Mouse (Mus musculus): Measurements from ENCODE around the gene Nxn. TPM values are rescaled to one million over a fixed set of nuclear protein-coding genes. Genes with fewer than 3 reads are reported as not detected.

The Nxn gene
- polyA plus RNA-seq, 1 experiment from 2014 or later, result 36.0 TPM

GRCm38 (mm10) chr11:76312805-76313204 lies 86.1 kb downstream of the Nxn start:
- Histone ChIP-seq H3K4me3 (replicated peaks; ENCODE audit: low read length) (no peak overlapping the region), H3K4me1 (replicated peaks; ENCODE audit: control insufficient read depth, insufficient read depth, low read length) (peaks cover 16% of the 10 kb centered on the region; the same call in 1 of the 2 replicates), H3K36me3 (replicated peaks; ENCODE audit: control insufficient read depth, insufficient read depth) (no peaks in the 10 kb centered on the region), H3K27ac (no peak overlapping the region), H3K27me3 (ENCODE audit: control insufficient read depth, insufficient read depth, low read length) (no peaks in the 10 kb centered on the region), H3K4me2 (replicated peaks) (no peak overlapping the region), H3K9ac (no peak overlapping the region), H3K9me3 (ENCODE audit: control insufficient read depth, low read length) (no peaks in the 10 kb centered on the region)
- WGBS, result 84% methylated on average over 4 of the region's 4 CpGs
- ATAC-seq (ENCODE audit: low FRiP score), result no peak
- DNase-seq (ENCODE audit: low spot score), result no peak

DNA sequence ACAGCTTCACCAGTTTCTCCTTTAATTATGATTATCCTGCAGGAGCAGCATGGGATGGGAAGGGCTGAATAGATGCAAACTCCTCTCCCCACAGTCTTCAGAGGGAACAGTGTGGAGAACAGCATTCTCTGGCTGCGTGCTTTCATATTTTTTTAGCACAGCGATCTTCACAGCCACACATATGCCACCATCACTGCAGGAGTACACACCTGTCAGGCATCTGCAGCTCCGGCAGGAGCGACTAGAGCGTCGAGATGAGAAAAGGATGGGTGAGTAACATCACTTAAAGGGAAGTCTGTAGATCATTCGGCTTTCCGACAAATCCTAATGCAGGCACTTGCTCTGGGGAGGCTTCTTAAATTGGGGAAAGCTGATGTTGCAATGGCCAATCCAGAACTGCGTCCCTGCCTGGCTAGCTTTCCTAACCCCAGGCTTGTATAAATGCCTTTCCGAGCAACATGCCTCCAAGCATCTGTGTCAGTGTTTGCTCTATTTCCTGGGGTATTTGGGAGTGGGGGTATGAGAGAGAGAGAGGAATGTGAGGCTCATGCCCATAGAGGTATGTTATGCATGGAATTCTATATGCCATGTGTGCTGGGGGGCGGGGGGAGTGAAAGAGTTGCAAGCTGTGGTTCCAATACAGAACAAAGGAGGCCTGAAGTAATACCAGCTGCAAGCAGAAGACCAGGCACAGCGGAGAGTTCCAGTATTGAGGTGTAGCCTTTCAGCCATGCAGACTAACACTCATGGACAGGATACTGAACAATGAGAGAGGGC lies 87.5 kb downstream of the Nxn start:
- no peak for ATAC-seq (ENCODE audit: low FRiP score)
- Histone ChIP-seq H3K4me2 (replicated peaks) (no peak overlapping the region), H3K27me3 (ENCODE audit: control insufficient read depth, insufficient read depth, low read length) (no peaks in the 10 kb centered on the region), H3K27ac (no peak overlapping the region; the same call in 1 of the 2 replicates), H3K9me3 (ENCODE audit: control insufficient read depth, low read length) (no peaks in the 10 kb centered on the region), H3K36me3 (replicated peaks; ENCODE audit: control insufficient read depth, insufficient read depth) (no peaks in the 10 kb centered on the region), H3K4me3 (replicated peaks; ENCODE audit: low read length) (no peak overlapping the region), H3K4me1 (replicated peaks; ENCODE audit: control insufficient read depth, insufficient read depth, low read length) (peaks cover 16% of the 10 kb centered on the region; the same call in 1 of the 2 replicates), H3K9ac (peak overlapping the region; percentile 13; the same call in 1 of the 2 replicates)
- no peak for DNase-seq (ENCODE audit: low spot score)
- 78% methylated on average over 12 of the region's 12 CpGs for WGBS

DNA sequence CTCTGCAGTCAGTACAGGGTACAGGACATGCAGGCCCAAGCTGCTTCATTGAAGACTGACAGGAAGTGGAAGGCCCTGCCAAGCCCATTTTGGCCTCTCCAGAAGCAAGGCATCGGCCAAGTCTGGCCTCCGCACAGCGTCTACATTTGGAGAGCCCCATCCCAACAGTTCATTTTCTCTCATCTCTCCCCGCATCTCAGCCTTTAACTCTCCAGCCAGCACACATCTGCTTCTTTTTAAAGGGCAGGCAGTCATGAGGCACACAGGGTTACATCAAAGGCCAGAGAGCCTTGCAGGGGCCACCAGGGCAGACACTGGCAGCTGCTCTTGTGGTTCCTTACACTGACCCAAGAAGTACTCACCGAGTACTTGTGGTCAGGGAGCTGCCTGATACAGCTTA lies 89.1 kb downstream of the Nxn start:
- no peak for DNase-seq (ENCODE audit: low spot score)
- no peak overlapping the region for H3K27ac ChIP-seq

GRCm38 (mm10) chr11:76309072-76309471 lies 89.9 kb downstream of the Nxn start:
- no peak overlapping the region for H3K27ac ChIP-seq
- H3K9me3 ChIP-seq (ENCODE audit: control insufficient read depth, low read length), result no peaks in the 10 kb centered on the region
- WGBS, result 54% methylated on average over 6 of the region's 6 CpGs
- H3K4me1 ChIP-seq (replicated peaks; ENCODE audit: control insufficient read depth, insufficient read depth, low read length), result peaks cover 16% of the 10 kb centered on the region; the same call in 1 of the 2 replicates
- ATAC-seq (ENCODE audit: low FRiP score), result no peak
- no peak overlapping the region for H3K9ac ChIP-seq
- H3K4me2 ChIP-seq (replicated peaks), result no peak overlapping the region
- no peaks in the 10 kb centered on the region for H3K27me3 ChIP-seq (ENCODE audit: control insufficient read depth, insufficient read depth, low read length)
- DNase-seq (ENCODE audit: low spot score), result no peak
- no peak overlapping the region for H3K4me3 ChIP-seq (replicated peaks; ENCODE audit: low read length)
- H3K36me3 ChIP-seq (replicated peaks; ENCODE audit: control insufficient read depth, insufficient read depth), result no peaks in the 10 kb centered on the region

More for the DNA sequence above, 89.1 kb downstream of the Nxn start:
- no peaks in the 10 kb centered on the region for H3K36me3 ChIP-seq (replicated peaks; ENCODE audit: control insufficient read depth, insufficient read depth)
- no peaks in the 10 kb centered on the region for H3K27me3 ChIP-seq (ENCODE audit: control insufficient read depth, insufficient read depth, low read length)
- H3K9ac ChIP-seq, result no peak overlapping the region
- peaks cover 16% of the 10 kb centered on the region; the same call in 1 of the 2 replicates for H3K4me1 ChIP-seq (replicated peaks; ENCODE audit: control insufficient read depth, insufficient read depth, low read length)
- 63% methylated on average over 5 of the region's 5 CpGs for WGBS
- no peak overlapping the region for H3K4me3 ChIP-seq (replicated peaks; ENCODE audit: low read length)
- H3K4me2 ChIP-seq (replicated peaks), result no peak overlapping the region
- no peak for ATAC-seq (ENCODE audit: low FRiP score)
- no peaks in the 10 kb centered on the region for H3K9me3 ChIP-seq (ENCODE audit: control insufficient read depth, low read length)

DNA sequence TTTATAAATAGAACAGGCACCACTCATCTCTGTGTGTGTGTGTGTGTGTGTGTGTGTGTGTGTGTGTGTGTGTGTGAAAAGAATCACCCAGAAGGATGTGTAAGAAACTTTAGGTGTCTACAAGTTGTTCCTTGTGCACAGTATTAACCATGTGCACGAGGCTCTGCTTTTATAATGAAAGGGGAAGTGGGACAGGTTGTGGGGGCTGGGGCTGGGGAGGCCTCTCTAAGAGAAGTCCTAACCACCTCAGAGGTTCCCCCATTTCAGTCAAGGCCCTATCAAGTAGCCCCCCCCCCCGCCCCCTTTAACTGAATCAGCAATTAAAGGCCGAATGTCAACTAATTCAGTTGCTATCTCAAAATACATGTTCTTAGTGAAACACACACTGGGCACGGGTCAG lies 92.2 kb downstream of the Nxn start:
- Histone ChIP-seq H3K27me3 (ENCODE audit: control insufficient read depth, insufficient read depth, low read length) (no peaks in the 10 kb centered on the region), H3K27ac (no peak overlapping the region), H3K4me3 (replicated peaks; ENCODE audit: low read length) (no peak overlapping the region), H3K4me2 (replicated peaks) (no peak overlapping the region), H3K36me3 (replicated peaks; ENCODE audit: control insufficient read depth, insufficient read depth) (no peaks in the 10 kb centered on the region), H3K9ac (no peak overlapping the region), H3K9me3 (ENCODE audit: control insufficient read depth, low read length) (no peaks in the 10 kb centered on the region), H3K4me1 (replicated peaks; ENCODE audit: control insufficient read depth, insufficient read depth, low read length) (peaks cover 10% of the 10 kb centered on the region; the same call in 1 of the 2 replicates)
- WGBS, result 62% methylated on average over 4 of the region's 4 CpGs
- ATAC-seq (ENCODE audit: low FRiP score), result no peak
- DNase-seq (ENCODE audit: low spot score), result no peak

DNA sequence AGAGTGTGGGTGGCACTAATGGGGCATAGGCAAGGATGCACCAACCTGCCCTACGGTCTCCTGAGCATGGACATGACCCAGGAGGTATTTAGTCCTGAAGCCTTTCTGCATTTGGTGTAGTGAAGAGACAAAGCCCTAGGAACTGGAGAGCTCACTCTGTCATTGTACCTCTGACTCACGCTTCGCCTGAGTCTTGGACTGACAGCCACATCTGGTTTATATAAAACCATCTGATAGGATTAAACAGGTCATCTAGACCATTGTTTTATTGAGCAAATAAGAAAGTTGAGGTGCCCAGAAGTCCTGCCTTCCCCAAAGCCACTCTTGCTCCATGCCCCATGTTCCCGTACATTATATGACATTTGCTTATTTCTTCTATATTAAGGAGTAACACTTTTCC lies 93.4 kb downstream of the Nxn start:
- H3K4me1 ChIP-seq (replicated peaks; ENCODE audit: control insufficient read depth, insufficient read depth, low read length), result no peaks in the 10 kb centered on the region
- no peak overlapping the region for H3K4me3 ChIP-seq (replicated peaks; ENCODE audit: low read length)
- H3K36me3 ChIP-seq (replicated peaks; ENCODE audit: control insufficient read depth, insufficient read depth), result no peaks in the 10 kb centered on the region
- no peaks in the 10 kb centered on the region for H3K9me3 ChIP-seq (ENCODE audit: control insufficient read depth, low read length)
- DNase-seq (ENCODE audit: low spot score), result no peak
- no peaks in the 10 kb centered on the region for H3K27me3 ChIP-seq (ENCODE audit: control insufficient read depth, insufficient read depth, low read length)
- no peak overlapping the region for H3K27ac ChIP-seq
- H3K9ac ChIP-seq, result no peak overlapping the region
- WGBS, result 84% methylated on average over 4 of the region's 4 CpGs
- no peak for ATAC-seq (ENCODE audit: low FRiP score)
- no peak overlapping the region for H3K4me2 ChIP-seq (replicated peaks)

GRCm38 (mm10) chr11:76303368-76303767 lies 95.6 kb downstream of the Nxn start:
- ATAC-seq (ENCODE audit: low FRiP score) (no peak), DNase-seq (ENCODE audit: low spot score) (no peak)
- Histone ChIP-seq H3K27ac (no peak overlapping the region), H3K27me3 (ENCODE audit: control insufficient read depth, insufficient read depth, low read length) (no peaks in the 10 kb centered on the region), H3K4me1 (replicated peaks; ENCODE audit: control insufficient read depth, insufficient read depth, low read length) (no peaks in the 10 kb centered on the region; the same call in 1 of the 2 replicates), H3K36me3 (replicated peaks; ENCODE audit: control insufficient read depth, insufficient read depth) (no peaks in the 10 kb centered on the region), H3K9me3 (ENCODE audit: control insufficient read depth, low read length) (no peaks in the 10 kb centered on the region), H3K9ac (no peak overlapping the region), H3K4me2 (replicated peaks) (no peak overlapping the region), H3K4me3 (replicated peaks; ENCODE audit: low read length) (no peak overlapping the region)
- WGBS, result 59% methylated on average over 11 of the region's 11 CpGs

DNA sequence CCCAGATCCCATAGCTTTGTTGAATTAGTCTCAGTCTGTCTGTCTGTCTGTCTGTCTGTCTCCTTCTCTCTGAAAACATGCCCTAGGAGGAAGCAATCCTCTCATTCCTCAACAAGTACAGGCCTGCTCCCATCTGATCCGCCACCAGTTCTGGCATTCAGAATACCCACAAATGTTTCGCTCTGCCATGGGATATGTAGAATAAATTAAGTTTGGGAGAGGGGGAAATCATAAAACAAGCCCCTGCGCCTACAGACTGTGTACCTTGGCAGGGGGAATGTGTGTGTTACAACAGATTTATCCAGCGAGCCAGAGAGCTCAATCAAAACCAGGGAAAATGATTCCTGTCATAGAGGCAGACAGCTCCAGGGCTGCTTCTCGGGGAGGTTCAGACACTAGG lies 98.1 kb downstream of the Nxn start:
- H3K9me3 ChIP-seq (ENCODE audit: control insufficient read depth, low read length), result no peaks in the 10 kb centered on the region
- no peak overlapping the region for H3K4me2 ChIP-seq (replicated peaks)
- no peak for ATAC-seq (ENCODE audit: low FRiP score)
- WGBS, result 85% methylated on average over 5 of the region's 5 CpGs
- H3K9ac ChIP-seq, result no peak overlapping the region
- H3K36me3 ChIP-seq (replicated peaks; ENCODE audit: control insufficient read depth, insufficient read depth), result no peaks in the 10 kb centered on the region
- H3K4me3 ChIP-seq (replicated peaks; ENCODE audit: low read length), result no peak overlapping the region
- no peaks in the 10 kb centered on the region; the same call in 1 of the 2 replicates for H3K4me1 ChIP-seq (replicated peaks; ENCODE audit: control insufficient read depth, insufficient read depth, low read length)
- no peaks in the 10 kb centered on the region for H3K27me3 ChIP-seq (ENCODE audit: control insufficient read depth, insufficient read depth, low read length)
- H3K27ac ChIP-seq, result no peak overlapping the region
- no peak for DNase-seq (ENCODE audit: low spot score)

DNA sequence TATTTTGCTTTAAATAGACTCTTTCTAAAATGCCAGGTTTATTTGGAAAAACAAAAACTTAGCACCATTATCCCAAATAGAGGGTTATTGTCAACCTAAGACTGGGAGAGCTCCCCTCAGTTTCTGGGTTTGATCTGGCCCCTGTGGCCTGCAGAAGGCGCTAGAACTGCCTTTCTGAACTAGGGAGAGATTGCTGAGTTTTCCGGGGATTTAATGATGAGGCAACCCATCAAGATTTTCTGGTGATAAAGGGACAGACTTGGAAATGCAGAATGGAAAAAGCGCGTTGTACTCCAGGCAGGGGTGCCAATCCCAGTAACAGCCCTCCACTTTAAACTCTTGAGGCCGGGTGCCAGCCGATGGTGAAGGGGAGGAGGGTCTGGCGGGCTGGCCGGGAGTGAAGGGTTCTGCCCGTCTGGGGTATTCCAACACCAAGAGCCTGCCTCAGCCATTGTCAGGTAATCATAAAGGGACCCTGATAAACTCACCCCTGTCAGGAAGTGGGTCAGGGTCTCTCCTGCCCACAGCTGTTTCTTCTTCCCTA lies 100.4 kb downstream of the Nxn start:
- ATAC-seq (ENCODE audit: low FRiP score), result no peak
- no peaks in the 10 kb centered on the region for H3K9me3 ChIP-seq (ENCODE audit: control insufficient read depth, low read length)
- no peak overlapping the region for H3K4me3 ChIP-seq (replicated peaks; ENCODE audit: low read length)
- H3K27me3 ChIP-seq (ENCODE audit: control insufficient read depth, insufficient read depth, low read length), result no peaks in the 10 kb centered on the region
- H3K36me3 ChIP-seq (replicated peaks; ENCODE audit: control insufficient read depth, insufficient read depth), result no peaks in the 10 kb centered on the region
- H3K9ac ChIP-seq, result no peak overlapping the region
- no peak overlapping the region for H3K4me2 ChIP-seq (replicated peaks)
- H3K27ac ChIP-seq, result no peak overlapping the region
- 68% methylated on average over 9 of the region's 9 CpGs for WGBS
- peaks cover 5% of the 10 kb centered on the region; the same call in 1 of the 2 replicates for H3K4me1 ChIP-seq (replicated peaks; ENCODE audit: control insufficient read depth, insufficient read depth, low read length)
- no peak for DNase-seq (ENCODE audit: low spot score)
